Mouse (Mus musculus): Measurements from ENCODE around the gene Rps26.
"Not testable (repeated sequence)": the region's sequence is repeated elsewhere in the genome, so short reads cannot be mapped to it uniquely, and the experiment has no call there.

The Rps26 gene

GRCm38 (mm10) chr10:128641871-128642270 is 15.3 kb upstream of the Rps26 start:
- in situ Hi-C loops (cut with MseI, MboI), result no loop called here

- in situ Hi-C loops (cut with MseI, MboI), result no loop called here
Observed at GRCm38 (mm10) chr10:128640891-128641290, 14.3 kb upstream of the Rps26 start.

GRCm38 (mm10) chr10:128639999-128640398 is 13.5 kb upstream of the Rps26 start:
- in situ Hi-C loops (cut with MseI, MboI), result no loop called here

GRCm38 (mm10) chr10:128637011-128637410 is 10.5 kb upstream of the Rps26 start:
- in situ Hi-C loops (cut with MseI, MboI), result no loop called here

GRCm38 (mm10) chr10:128636561-128636960 is 10.0 kb upstream of the Rps26 start:
- in situ Hi-C loops (cut with MseI, MboI), result no loop called here

- in situ Hi-C loops (cut with MseI, MboI), result no loop called here
Observed at GRCm38 (mm10) chr10:128635697-128636096, 9.2 kb upstream of the Rps26 start.

GRCm38 (mm10) chr10:128631571-128631970 is 5.0 kb upstream of the Rps26 start:
- in situ Hi-C loops (cut with MseI, MboI), result no loop called here

GRCm38 (mm10) chr10:128630306-128630705 is 3.8 kb upstream of the Rps26 start:
- in situ Hi-C loops (cut with MseI, MboI), result not testable (repeated sequence)

GRCm38 (mm10) chr10:128629746-128630145 is 3.2 kb upstream of the Rps26 start:
- in situ Hi-C loops (cut with MseI, MboI), result loop anchor here in 1 of 2 experiments (10.0 kb wide), 1 partner anchor 45 kb away; the partner anchor contains the start of gene Suox

- in situ Hi-C loops (cut with MseI, MboI), result loop anchor here in 1 of 2 experiments (10.0 kb wide), 1 partner anchor 47 kb away; the partner anchor contains the start of gene Suox
Observed at GRCm38 (mm10) chr10:128627398-128628317, 1.1 kb upstream of the Rps26 start.

- in situ Hi-C loops (cut with MseI, MboI), result loop anchor here in 1 of 2 experiments (10.0 kb wide), 1 partner anchor 49 kb away; the partner anchor contains the start of gene Suox
Observed at GRCm38 (mm10) chr10:128625287-128625894, 1.2 kb downstream of the Rps26 start.

- in situ Hi-C loops (cut with MseI, MboI), result loop anchor here (5.0 to 10.0 kb wide), 2 partner anchors 52 to 1306 kb away; partner anchors contain the start of gene Suox (in 1 of the 2)
Observed at GRCm38 (mm10) chr10:128623106-128623613, 3.4 kb downstream of the Rps26 start.

- in situ Hi-C loops (cut with MseI, MboI), result loop anchor here (5.0 to 10.0 kb wide), 2 partner anchors 52 to 1305 kb away; partner anchors contain the start of gene Suox (in 1 of the 2)
Observed at GRCm38 (mm10) chr10:128622702-128623101, 3.8 kb downstream of the Rps26 start.

- in situ Hi-C loops (cut with MseI, MboI), result loop anchor here (5.0 to 10.0 kb wide), 2 partner anchors 53 to 1305 kb away; partner anchors contain the start of gene Suox (in 1 of the 2)
Observed at GRCm38 (mm10) chr10:128621986-128622520, 4.5 kb downstream of the Rps26 start.

- in situ Hi-C loops (cut with MseI, MboI), result loop anchor here (5.0 to 10.0 kb wide), 2 partner anchors 55 to 1303 kb away; partner anchors contain the start of gene Suox (in 1 of the 2)
Observed at GRCm38 (mm10) chr10:128620241-128620640, 6.3 kb downstream of the Rps26 start.

- in situ Hi-C loops (cut with MseI, MboI), result not testable (repeated sequence)
Observed at GRCm38 (mm10) chr10:128619148-128619547, 7.4 kb downstream of the Rps26 start.

- in situ Hi-C loops (cut with MseI, MboI), result no loop called here
Observed at GRCm38 (mm10) chr10:128618570-128618969, 8.0 kb downstream of the Rps26 start.

GRCm38 (mm10) chr10:128615798-128616448 is 10.6 kb downstream of the Rps26 start:
- in situ Hi-C loops (cut with MseI, MboI), result not testable (repeated sequence)

- in situ Hi-C loops (cut with MseI, MboI), result no loop called here
Observed at GRCm38 (mm10) chr10:128614934-128615333, 11.6 kb downstream of the Rps26 start.

GRCm38 (mm10) chr10:128613820-128614219 is 12.7 kb downstream of the Rps26 start:
- in situ Hi-C loops (cut with MseI, MboI), result not testable (repeated sequence)

GRCm38 (mm10) chr10:128613154-128613440 is 13.4 kb downstream of the Rps26 start:
- in situ Hi-C loops (cut with MseI, MboI), result no loop called here
